Mouse (Mus musculus) midbrain, embryonic 16.5 days (tissue): ENCODE results near the gene Rcsd1. TPM values are rescaled to one million over a fixed set of nuclear protein-coding genes. Genes with fewer than 3 reads are reported as not detected.
A peak's percentile ranks its signal among the peaks of the same experiment; 100 is the strongest.

Experiments used
- ATAC-seq: fragments of 200-750 bp; cut with Nextera tagmentation; 2 replicates; pipeline ENCODE4 v1.8.0; 2017; ENCODE audit warnings: moderate TSS enrichment
- H3K27ac ChIP-seq: fragments of 300-500 bp; sonication (generic); 2 replicates; pipeline ENCODE4 v1.5.1; 2014; ENCODE audit warnings: mild to moderate bottlenecking, low read length, mixed read lengths
- H3K27me3 ChIP-seq: fragments of 300-500 bp; sonication (generic); 2 replicates; pipeline ENCODE4 v1.6.1; 2014; ENCODE audit warnings: low read depth, low read length, mixed read lengths; ENCODE audit not compliant: control insufficient read depth, insufficient read depth
- H3K36me3 ChIP-seq: fragments of 300-500 bp; sonication (generic); 2 replicates; pipeline ENCODE4 v1.6.1; 2014; ENCODE audit warnings: mild to moderate bottlenecking, low read length, moderate library complexity, mixed read lengths; ENCODE audit not compliant: control insufficient read depth, insufficient read depth
- H3K4me1 ChIP-seq: fragments of 300-500 bp; sonication (generic); 2 replicates; pipeline ENCODE4 v1.6.1; 2014; ENCODE audit warnings: mild to moderate bottlenecking, low read length, mixed read lengths; ENCODE audit not compliant: control insufficient read depth, insufficient read depth
- H3K4me2 ChIP-seq: fragments of 300-500 bp; sonication (generic); 2 replicates; pipeline ENCODE4 v1.6.1; 2014; ENCODE audit warnings: mild to moderate bottlenecking, low read length, mixed read lengths
- H3K4me3 ChIP-seq: fragments of 300-500 bp; sonication (generic); 2 replicates; pipeline ENCODE4 v1.5.1; 2014; ENCODE audit warnings: low read depth, mild to moderate bottlenecking, low read length, moderate library complexity, mixed read lengths
- H3K9ac ChIP-seq: fragments of 300-500 bp; sonication (generic); 2 replicates; pipeline ENCODE4 v1.6.1; 2014; ENCODE audit warnings: low read depth, low read length, mixed read lengths
- H3K9me3 ChIP-seq: fragments of 300-500 bp; sonication (generic); replicated peaks from 2 replicates; pipeline ENCODE4 v1.6.1; 2014; ENCODE audit warnings: mild to moderate bottlenecking, low read length, mixed read lengths; ENCODE audit not compliant: control insufficient read depth, poor library complexity, severe bottlenecking
- WGBS: fragments of 180-500 bp; shearing (Covaris S2); extraction: QIAGEN DNeasy Blood & Tissue Kit; methylation state at CpG from one replicate; pipeline ENCODE4 v1.1.7; 2014; 5-methylcytosine and 5-hydroxymethylcytosine counted together
- polyA plus RNA-seq: library from polyadenylated mRNA; unstranded; fragments of >200 nt; fragmentation: Nextera tagmentation; extraction: Ambion mirVana; gene quantifications from 2 replicates; pipeline ENCODE4 v1.2.1, GENCODE M21; 2015

The Rcsd1 gene
- polyA plus RNA-seq, 1 experiment from 2014 or later: 7.9 TPM

- Histone ChIP-seq H3K27ac (no peak overlapping the region), H3K27me3 (no peaks in the 10 kb centered on the region), H3K9ac (no peak overlapping the region), H3K36me3 (no peaks in the 10 kb centered on the region), H3K4me2 (no peak overlapping the region), H3K9me3 (no peaks in the 10 kb centered on the region), H3K4me3 (no peak overlapping the region), H3K4me1 (no peaks in the 10 kb centered on the region)
- no peak for ATAC-seq
- 90% methylated on average over 14 of the region's 14 CpGs for WGBS
Observed at GRCm38 (mm10) chr1:165653126-165653885, 56.3 kb downstream of the Rcsd1 start.

- Histone ChIP-seq H3K4me2 (no peak overlapping the region), H3K4me1 (no peaks in the 10 kb centered on the region), H3K27me3 (no peaks in the 10 kb centered on the region), H3K36me3 (no peaks in the 10 kb centered on the region), H3K9ac (no peak overlapping the region), H3K9me3 (no peaks in the 10 kb centered on the region), H3K27ac (no peak overlapping the region), H3K4me3 (no peak overlapping the region)
- no peak for ATAC-seq
- WGBS: 79% methylated on average over 2 of the region's 2 CpGs
Observed at GRCm38 (mm10) chr1:165652507-165652906, 57.0 kb downstream of the Rcsd1 start.

DNA sequence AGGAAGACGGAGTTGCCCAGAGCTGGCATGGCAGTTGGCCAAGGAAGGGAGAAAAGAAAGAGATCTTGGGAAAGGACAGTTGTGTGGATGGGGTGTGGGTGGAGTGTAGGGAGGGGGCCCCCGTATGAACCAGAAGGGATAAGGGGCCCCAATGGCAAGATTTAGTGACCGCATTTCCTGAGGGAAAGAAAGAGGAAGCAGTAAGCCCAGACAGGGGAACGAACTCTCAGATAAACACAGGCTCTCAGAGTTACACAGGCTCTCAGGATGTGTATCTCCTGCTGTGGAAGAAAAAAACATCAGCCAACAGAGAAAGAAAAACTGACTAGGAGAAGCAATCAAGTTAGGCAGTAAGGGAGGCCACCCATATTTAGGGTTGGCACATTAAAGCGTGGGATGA lies 58.4 kb downstream of the Rcsd1 start:
- H3K4me3 ChIP-seq: no peak overlapping the region
- H3K9ac ChIP-seq: no peak overlapping the region
- no peak for ATAC-seq
- H3K27me3 ChIP-seq: no peaks in the 10 kb centered on the region
- WGBS: 71% methylated on average over 5 of the region's 5 CpGs
- no peaks in the 10 kb centered on the region for H3K36me3 ChIP-seq
- no peaks in the 10 kb centered on the region for H3K9me3 ChIP-seq
- no peak overlapping the region for H3K27ac ChIP-seq
- no peak overlapping the region for H3K4me2 ChIP-seq
- no peaks in the 10 kb centered on the region for H3K4me1 ChIP-seq

- Histone ChIP-seq H3K36me3 (no peaks in the 10 kb centered on the region), H3K4me3 (no peak overlapping the region), H3K27me3 (no peaks in the 10 kb centered on the region), H3K4me1 (no peaks in the 10 kb centered on the region; the same call in 1 of the 2 replicates), H3K4me2 (no peak overlapping the region), H3K9me3 (no peaks in the 10 kb centered on the region), H3K27ac (no peak overlapping the region), H3K9ac (no peak overlapping the region)
- ATAC-seq: no peak
- WGBS: 75% methylated on average over 4 of the region's 4 CpGs
Observed at GRCm38 (mm10) chr1:165645102-165645501, 64.5 kb downstream of the Rcsd1 start.

DNA sequence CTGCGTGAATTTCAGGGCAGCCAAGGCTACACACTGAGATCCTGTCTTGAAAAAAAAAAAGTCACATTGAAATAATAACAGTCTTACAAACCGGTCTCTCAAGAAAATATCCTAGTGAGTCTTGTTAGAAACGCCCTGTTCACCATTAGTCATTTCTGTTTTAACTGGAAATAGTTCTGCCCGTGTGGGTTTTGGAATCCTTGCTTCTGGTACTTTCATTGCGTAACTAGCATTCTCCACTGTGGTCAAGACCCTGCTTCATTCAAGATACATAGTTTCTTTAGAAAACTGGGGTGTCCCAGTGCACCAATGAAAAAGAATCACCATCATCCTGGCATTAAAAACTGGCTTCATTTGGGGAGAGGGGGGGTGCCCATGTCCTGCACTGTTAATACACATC lies 65.8 kb downstream of the Rcsd1 start:
- Histone ChIP-seq H3K9me3 (no peaks in the 10 kb centered on the region), H3K4me1 (no peaks in the 10 kb centered on the region; the same call in 1 of the 2 replicates), H3K36me3 (no peaks in the 10 kb centered on the region), H3K27me3 (no peaks in the 10 kb centered on the region), H3K27ac (no peak overlapping the region), H3K9ac (no peak overlapping the region), H3K4me3 (no peak overlapping the region), H3K4me2 (peak overlapping the region; percentile 59; the same call in 1 of the 2 replicates)
- WGBS: 79% methylated on average over 5 of the region's 5 CpGs
- ATAC-seq: no peak

DNA sequence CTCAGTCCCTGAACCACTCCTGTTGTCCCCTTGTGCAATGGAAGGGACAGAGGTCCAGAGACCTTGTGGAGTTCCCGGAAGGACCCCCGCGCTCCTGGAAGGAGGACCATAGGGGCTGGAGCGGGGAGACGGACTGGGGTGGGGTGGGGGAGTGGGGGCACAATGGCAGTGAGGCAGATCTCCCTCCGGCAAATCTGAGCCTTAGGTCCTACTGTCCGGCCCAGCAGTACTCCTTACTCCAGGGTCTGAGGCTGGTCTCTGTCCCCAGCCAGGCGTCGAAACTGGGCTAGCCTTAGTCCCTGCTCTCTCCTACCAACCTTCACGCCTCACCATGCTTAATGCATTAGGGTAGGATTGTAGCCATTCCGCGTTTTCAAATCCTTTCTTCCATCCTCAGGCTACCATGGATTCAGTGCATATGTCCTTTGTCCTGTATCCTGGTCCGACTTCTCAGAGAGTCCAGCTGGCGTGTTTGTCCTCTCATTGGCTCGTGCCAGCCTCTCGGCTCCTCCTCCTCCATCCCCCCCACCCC lies 66.7 kb downstream of the Rcsd1 start:
- ATAC-seq: peak; percentile 82

GRCm38 (mm10) chr1:165641786-165642771 lies 67.5 kb downstream of the Rcsd1 start:
- Histone ChIP-seq H3K9me3 (no peaks in the 10 kb centered on the region), H3K27me3 (no peaks in the 10 kb centered on the region), H3K4me2 (peak overlapping the region; percentile 59), H3K36me3 (no peaks in the 10 kb centered on the region), H3K27ac (peak overlapping the region; percentile 91), H3K4me3 (peak overlapping the region; percentile 75), H3K9ac (peak overlapping the region; percentile 83), H3K4me1 (no peaks in the 10 kb centered on the region; the same call in 1 of the 2 replicates)
- ATAC-seq: peak; percentile 83
- under 1% methylated on average over 75 of the region's 75 CpGs for WGBS

More for the DNA sequence above, 66.7 kb downstream of the Rcsd1 start:
- Histone ChIP-seq H3K9me3 (no peaks in the 10 kb centered on the region), H3K27ac (peak overlapping the region; percentile 91), H3K4me1 (no peaks in the 10 kb centered on the region; the same call in 1 of the 2 replicates), H3K36me3 (no peaks in the 10 kb centered on the region), H3K27me3 (no peaks in the 10 kb centered on the region), H3K9ac (peak overlapping the region; percentile 83), H3K4me3 (peak overlapping the region; percentile 75), H3K4me2 (peak overlapping the region; percentile 59)
- WGBS: 0% methylated on average over 16 of the region's 16 CpGs

GRCm38 (mm10) chr1:165641271-165641771 lies 68.2 kb downstream of the Rcsd1 start:
- H3K4me3 ChIP-seq: peak overlapping the region; percentile 75
- H3K36me3 ChIP-seq: no peaks in the 10 kb centered on the region
- no peaks in the 10 kb centered on the region; the same call in 1 of the 2 replicates for H3K4me1 ChIP-seq
- no peaks in the 10 kb centered on the region for H3K9me3 ChIP-seq
- peak; percentile 69 for ATAC-seq
- H3K27me3 ChIP-seq: no peaks in the 10 kb centered on the region
- peak overlapping the region; percentile 33; the same call in 1 of the 2 replicates for H3K27ac ChIP-seq
- peak overlapping the region; percentile 59 for H3K4me2 ChIP-seq
- peak overlapping the region; percentile 48; the same call in 1 of the 2 replicates for H3K9ac ChIP-seq
- WGBS: 5% methylated on average over 16 of the region's 16 CpGs
